Mouse (Mus musculus): Measurements from ENCODE around the gene Hnrnph2.

GRCm38 (mm10) chrX:134609472-134609871 lies 8.5 kb downstream of the Hnrnph2 start:
- TF ChIP-seq MAX (IDR thresholded peaks at IDR 0.05; ENCODE audit: low read depth), result no peak
- no peak for TF ChIP-seq REST (IDR thresholded peaks at IDR 0.05; ENCODE audit: insufficient read depth, insufficient read length)
- no peak for TF ChIP-seq SRF (IDR thresholded peaks at IDR 0.05; ENCODE audit: control insufficient read depth, insufficient read length, low read depth)
- TF ChIP-seq CEBPB (IDR thresholded peaks at IDR 0.05; ENCODE audit: insufficient read depth, poor library complexity, severe bottlenecking), result no peak
- no peak for TF ChIP-seq POLR2A (IDR thresholded peaks at IDR 0.05; ENCODE audit: insufficient read length, low read depth)
- TF ChIP-seq USF1 (IDR thresholded peaks at IDR 0.05; ENCODE audit: low read depth), result no peak
- TF ChIP-seq TCF12 (IDR thresholded peaks at IDR 0.05; ENCODE audit: insufficient read depth, poor library complexity, severe bottlenecking), result no peak
